Mouse (Mus musculus) induced T-regulatory cell, adult 2 months (primary cell): ENCODE results near the gene Mrpl41.

ENCODE experiments used
- DNase-seq: peaks from one replicate; pipeline ENCODE4 v3.0.0-alpha.2; 2012; ENCODE audit warnings: low read depth

The Mrpl41 gene

DNA sequence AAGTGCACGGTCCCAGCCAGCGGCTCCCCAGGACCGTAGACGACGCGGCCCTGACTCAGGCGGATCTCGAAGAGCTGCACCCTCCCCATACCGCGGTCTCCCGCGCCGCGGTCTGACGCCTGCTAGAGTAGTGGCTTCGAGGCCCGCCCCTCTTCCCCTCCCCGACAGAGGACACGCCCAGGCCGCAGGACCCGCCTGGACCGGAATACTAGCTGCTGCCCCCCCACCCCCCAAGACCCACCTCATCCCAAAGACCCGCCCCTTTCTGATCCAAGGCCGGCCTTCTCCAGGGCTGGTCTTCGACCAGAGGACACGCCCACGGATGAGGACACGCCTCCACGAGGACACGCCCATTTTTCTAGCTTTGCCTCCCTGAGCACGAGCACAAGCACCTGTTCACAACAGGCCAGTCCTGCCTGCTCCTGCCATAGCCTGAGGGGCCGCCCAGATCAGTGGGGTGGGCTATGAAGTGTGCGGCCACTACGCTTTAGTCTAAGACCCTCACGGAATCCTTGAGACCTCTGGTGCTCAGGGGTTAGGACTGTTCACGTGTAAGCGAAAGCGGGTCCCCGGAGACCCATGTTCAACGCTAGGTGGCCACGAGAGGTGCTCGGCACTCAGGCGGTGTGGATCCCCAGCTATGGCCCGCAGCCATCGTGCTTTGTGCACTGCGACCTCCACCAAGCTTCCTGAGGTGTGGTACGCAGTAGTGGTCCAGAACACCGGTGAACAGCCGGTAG lies 39.7 kb downstream of the Mrpl41 start, which contains the start of gene Arrdc1:
Gene Arrdc1, minus strand, starts transcription at position 196 of the 740 bp plus-strand sequence.
- DNase-seq, result peak; percentile 99

DNA sequence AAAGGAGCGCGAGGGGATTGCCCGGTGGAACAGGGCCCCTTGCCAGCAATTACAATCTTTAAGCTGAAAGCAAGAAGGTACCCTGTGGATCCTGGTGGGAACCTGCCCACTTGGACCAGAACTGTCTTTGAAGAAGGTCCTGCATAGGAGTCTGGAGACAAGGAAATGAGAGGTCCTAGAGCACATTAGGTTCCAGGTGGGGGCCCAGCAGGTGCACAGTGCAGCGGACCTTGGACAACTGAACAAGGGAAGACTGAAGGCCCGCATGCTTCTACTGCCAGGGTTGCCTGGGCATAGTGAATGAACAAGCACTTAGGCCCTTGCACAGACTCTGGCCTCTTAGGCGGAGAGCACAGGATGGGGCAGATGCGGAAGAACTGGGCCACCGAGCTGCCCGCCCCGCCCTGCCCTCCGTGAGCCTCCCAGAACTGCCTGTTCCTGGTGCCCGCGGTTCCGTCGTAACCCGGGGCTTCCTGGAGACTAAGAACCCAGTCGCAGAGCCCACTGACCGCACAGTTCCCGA lies 40.4 kb downstream of the Mrpl41 start:
- DNase-seq, result no peak

DNA sequence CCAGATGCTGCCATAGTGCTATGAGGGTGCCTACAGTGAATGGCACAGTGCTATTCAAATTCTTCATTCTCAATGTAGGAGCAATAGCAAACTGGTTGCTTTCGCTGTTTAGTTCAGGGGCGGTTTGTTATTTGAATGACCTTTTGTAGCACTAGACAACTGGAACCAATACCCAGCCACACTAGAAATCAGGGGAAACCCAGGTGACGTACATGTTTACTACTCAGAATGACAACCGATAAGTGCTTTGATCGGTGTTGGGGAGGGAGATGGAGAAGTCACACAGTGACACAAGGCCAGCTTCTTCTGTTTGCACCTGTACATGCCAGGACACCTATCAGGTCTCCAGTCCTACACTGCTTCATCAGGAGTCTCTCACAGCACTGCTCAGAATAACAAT lies 45.3 kb downstream of the Mrpl41 start:
- DNase-seq, result peak; percentile 84

DNA sequence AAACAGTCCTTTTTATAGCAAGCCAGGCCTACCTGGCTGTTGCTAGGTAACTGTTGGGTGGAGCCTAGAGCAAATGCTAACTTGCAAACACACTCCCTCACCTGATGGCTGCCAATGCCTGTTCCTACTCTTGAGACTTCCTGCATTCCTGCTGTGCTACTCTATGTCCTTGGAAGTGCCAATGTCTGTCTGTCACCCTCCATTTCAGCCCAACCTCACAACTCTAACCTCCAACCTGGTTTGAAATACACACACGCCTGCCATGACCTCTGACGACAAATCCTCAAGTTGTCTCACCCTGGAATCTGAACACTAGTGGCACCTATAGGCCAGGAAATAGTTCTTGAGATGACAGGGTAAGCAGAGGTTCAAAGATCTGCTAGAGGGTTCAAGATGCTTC lies 45.8 kb downstream of the Mrpl41 start:
- peak; percentile 64 for DNase-seq

DNA sequence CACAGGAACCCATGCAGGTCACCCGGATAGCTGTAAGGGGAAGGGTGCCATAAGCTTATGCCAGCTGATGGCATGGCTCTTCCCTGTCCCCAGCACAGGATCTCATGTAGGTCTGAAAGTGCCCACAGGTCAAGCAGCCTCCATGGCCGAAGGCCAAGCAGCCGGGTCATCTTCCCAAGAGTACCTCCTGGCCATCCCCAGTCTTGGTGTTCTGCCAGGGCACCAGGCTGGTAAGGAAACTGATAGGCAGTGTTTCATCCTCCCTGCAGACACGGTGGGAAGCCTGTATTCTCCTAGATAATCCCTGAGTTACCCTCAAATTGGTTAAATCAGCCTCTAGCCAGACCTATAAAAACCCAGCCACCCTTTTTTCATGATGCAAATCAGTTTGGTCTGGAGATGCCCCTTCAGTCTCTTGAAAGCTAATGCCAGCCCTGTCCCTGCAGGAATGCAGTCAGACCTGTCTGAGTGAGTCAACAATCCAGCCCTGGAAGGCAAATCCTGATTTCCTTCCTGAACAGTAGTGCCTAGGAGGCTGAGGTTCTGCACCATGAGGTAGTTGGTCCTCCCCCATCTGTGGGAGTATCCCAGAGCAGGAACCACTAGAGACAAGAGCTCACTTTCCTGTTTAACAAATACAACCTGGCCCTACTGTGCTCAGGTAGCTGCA lies 47.0 kb downstream of the Mrpl41 start:
- DNase-seq, result no peak

DNA sequence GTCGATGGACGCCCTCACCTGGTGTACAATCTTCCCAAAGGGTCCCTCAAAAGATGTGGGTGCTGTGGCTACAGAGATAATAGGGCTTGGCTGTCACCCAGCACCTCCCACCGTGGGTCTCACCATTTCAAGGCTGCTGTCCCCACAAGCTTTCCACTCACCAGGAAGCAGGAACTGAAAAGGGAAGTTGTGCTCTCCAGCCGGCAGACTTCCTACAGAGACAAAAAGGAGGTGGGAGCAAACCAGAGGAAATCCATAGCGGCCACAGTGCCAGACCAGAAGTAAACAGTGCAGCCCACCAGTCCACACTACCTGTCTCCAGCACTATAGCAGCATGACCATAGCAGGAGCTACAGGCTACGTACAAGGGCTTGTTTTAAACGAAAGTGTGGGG lies 47.9 kb downstream of the Mrpl41 start:
- no peak for DNase-seq

DNA sequence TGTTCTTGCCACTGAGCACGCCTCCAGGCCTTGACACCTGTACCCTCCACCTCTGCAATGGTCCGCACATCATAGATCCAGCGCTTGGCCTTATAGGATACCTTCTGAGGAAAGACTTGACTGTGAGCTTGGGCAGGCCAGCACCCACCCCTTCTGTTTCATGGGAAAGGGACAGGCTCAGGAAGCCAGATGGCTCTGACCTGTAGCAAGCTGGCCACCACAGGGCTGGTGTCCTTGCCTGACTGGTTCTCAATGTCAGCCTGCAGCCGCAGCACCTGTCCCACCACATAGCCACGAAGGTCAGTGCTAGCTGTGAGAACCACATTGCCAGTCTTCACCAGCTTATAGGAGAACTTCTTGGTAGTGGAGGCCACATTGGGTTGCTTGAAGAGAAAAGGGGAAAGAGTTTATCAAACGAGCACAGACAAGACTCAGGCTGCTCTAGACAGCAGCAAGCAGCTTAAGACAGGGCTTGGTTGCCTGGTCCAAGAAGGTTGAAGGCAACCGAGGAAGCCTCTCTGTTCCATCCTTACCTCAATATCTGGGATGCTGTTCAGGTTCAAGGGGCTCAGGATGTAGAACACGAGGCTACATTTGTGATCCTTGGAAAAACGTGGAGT lies 48.4 kb downstream of the Mrpl41 start:
- no peak for DNase-seq

DNA sequence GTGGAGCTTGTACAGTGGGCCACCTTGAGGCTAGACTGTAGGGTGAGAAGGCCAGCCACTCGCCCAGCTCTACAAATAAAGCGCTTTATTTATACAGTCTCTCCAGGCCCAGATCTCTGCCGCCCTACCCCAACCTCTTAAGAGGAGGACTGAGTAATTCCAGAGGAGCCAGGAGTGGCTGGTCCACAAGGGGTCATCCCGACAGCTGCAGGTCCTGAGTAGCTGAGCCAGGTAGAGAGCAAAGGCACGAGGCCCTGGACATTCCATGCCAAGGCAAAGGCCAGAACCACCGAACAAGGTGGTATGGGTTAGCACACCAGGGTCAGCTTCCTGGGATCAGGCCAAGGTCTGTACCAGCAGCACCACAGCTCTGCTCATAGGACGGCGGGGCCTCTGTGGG lies 49.6 kb downstream of the Mrpl41 start:
- DNase-seq, result no peak
